Mouse (Mus musculus) brain, adult 2 months (tissue): ENCODE measurements around the gene Pold2.

ENCODE experiments used
- DNase-seq: peaks from one replicate; pipeline ENCODE4 v3.0.0; 2011; ENCODE audit warnings: low read depth, low spot score

Pold2 gene

DNA sequence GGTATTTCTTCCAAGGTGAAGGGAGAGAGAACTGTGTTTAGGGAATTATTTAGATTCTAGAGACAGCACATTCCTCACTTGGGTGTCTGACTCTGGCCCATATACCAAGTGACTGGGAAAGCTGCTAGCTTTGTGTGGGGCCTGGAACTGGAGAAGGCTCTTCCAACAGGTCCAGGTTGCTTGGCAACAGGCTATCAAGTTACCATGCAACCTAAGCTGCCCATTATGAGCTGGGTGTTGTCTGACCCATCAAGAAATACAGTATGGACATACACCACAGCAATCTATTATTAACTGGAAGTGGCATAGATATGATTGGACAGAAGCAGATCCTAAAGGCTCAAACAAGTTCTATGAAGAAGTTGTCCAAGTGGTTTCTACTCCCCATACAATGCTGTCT, 52.7 kb downstream of the Pold2 start:
- DNase-seq: no peak
